Mouse (Mus musculus) left cerebral cortex, adult 2 months (tissue): ENCODE measurements around the gene Mrps10. TPM values are rescaled to one million over a fixed set of nuclear protein-coding genes. Genes with fewer than 3 reads are reported as not detected.

Experiments
- DNase-seq, 2 experiments: peaks; one replicate each; pipeline ENCODE4 v3.0.0; 2021 to 2022; ENCODE audit warnings: low spot score in 2 of 2, mixed read lengths in 1 of 2; ENCODE audit errors: extremely low spot score in 1 of 2
- H3K27ac ChIP-seq: fragments of 200-600 bp; 2 replicates; pipeline ENCODE4 v1.8.1; 2022
- H3K4me3 ChIP-seq: fragments of 200-600 bp; 2 replicates; pipeline ENCODE4 v1.8.1; 2022
- CTCF ChIP-seq: fragments of 200-600 bp; IDR thresholded peaks from 2 replicates; pipeline ENCODE4 v1.8.1; 2022; ENCODE audit warnings: antibody characterized with exemption, mild to moderate bottlenecking, moderate library complexity
- intact Hi-C: fragments of 180-260 bp; cut with DNase I; formaldehyde crosslinking; loops from one replicate; pipeline ENCODE4 v1.15.1; 2025
- long read RNA-seq, 2 experiments: library from polyadenylated mRNA; stranded (forward); transcript quantifications; one replicate each; pipeline ENCODE4 v2.0.0; 2021; ENCODE audit warnings: borderline mapping rate in 2 of 2
- total RNA-seq, 2 experiments: library from RNA; stranded (reverse); gene quantifications; 2 replicates each; pipeline ENCODE4 v1.2.3; 2021

Gene Mrps10
- total RNA-seq, result 10 to 100 TPM; 28.4 to 29.1 TPM
- long read RNA-seq, experiment 1, transcript Mrps10-203 (7 exons, 1,018 nt), result major isoform, 8 of 33 reads
- long read RNA-seq, experiment 1, transcript Mrps10-204 (7 exons, 1,017 nt), result major isoform, 8 of 33 reads
- long read RNA-seq, experiment 1, partial matches to known transcripts, result 2 of 33 reads
- long read RNA-seq, experiment 1, other reads (novel, unspliced or antisense), result 15 of 33 reads
- long read RNA-seq, experiment 2, transcript Mrps10-203 (7 exons, 1,018 nt), result major isoform, 7 of 19 reads
- long read RNA-seq, experiment 2, partial matches to known transcripts, result 2 of 19 reads
- long read RNA-seq, experiment 2, other reads (novel, unspliced or antisense), result 8 of 19 reads

GRCm38 (mm10) chr17:47368401-47369086 lies at the start of gene Mrps10:
Mrps10 (plus strand) TSS chr17:47368887.
- Histone ChIP-seq H3K4me3 (peak within 1 kb of the TSS; percentile 58), H3K27ac (peak within 1 kb of the TSS; percentile 56; the same call in 1 of the 2 replicates)
- intact Hi-C loops, result loop anchor here (10.0 kb wide), 1 partner anchor 316 kb away; the partner anchor contains the start of genes Frs3 and Tomm6
- TF ChIP-seq CTCF, result no peak; the same call in 1 of the 2 replicates
- DNase-seq, result peak; percentile 86 to 87

DNA sequence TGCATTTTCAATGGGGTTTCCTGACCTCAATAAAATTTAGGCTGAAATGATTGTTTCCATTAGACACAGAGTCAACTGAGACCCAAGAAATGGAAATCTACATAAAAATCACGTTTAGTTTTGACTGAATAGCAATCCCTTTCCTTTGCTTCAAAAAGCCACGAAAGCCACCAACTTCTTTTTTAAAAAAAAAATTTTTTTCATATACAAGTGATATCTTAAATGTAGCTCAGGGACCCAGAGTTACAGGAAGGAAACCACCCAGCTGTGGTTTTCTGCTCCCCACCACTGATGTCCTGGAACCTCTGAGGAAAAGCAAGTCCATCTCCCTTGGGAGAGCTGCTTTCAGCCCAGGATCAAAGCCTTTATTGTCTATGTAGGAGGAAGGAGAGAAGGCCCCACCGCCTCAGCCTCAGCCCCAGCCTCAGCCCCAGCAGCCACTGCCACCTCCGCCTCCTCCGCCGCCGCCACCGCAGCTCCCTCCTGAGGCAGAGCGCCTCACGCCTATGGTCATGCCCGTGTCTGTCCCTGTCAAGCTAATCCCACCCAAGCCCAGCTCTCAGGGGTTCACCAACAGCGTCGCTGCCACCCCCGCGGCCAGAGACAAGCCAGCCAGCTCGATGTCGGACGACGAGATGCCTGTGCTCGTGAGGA lies 49.6 kb upstream of the Mrps10 start:
- Histone ChIP-seq H3K4me3 (no peak overlapping the region), H3K27ac (no peak overlapping the region)
- DNase-seq, result no peak
- intact Hi-C loops, result no loop called here
- no peak for TF ChIP-seq CTCF

- intact Hi-C loops, result no loop called here
Observed at GRCm38 (mm10) chr17:47319761-47320160, 48.9 kb upstream of the Mrps10 start.

DNA sequence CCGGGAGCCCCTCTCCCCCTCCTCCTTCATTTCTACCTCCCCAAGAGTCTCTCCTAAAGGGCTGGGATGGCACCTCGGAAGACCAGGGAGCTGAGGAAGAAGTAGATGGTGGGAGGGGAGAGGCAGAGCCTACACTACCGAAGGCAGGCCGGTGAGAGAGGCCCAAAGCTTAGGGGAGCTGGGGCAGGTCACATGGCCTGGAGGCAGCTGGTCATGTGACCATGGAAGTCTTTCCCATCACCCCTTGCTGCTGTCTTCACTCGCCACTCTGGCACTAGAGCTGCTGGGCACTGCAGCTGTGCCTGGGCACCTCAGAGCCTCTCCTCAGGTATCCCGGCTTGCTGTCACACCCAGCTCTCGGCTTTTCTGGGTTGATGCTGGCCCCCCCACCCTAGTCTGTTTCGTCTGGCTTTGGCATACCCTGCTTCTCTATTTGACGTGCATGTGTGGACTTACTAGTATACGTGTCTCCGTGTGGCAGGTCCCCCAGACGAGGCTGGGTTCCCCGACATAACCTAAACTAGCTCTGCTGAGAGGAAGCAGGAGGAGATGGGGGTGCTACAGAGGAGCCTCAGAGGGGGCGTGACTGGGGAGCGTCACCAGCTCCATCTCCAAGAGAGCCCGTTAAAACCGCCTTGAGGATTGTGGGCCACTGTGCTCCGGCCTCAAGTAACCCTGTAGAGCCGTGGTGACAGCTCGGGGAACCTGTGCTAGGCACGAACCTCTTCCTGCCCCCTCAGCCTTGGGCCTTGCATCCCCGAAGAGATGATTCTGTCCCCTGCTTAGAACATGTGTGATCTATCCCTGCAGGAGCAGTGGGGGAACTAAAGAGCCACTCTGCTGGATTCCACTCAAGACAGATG lies 46.3 kb upstream of the Mrps10 start:
- no peak overlapping the region for H3K4me3 ChIP-seq
- DNase-seq, result no peak
- peak overlapping the region; percentile 40; the same call in 1 of the 2 replicates for H3K27ac ChIP-seq
- TF ChIP-seq CTCF, result no peak
- intact Hi-C loops, result no loop called here

More at GRCm38 (mm10) chr17:47319761-47320160, 48.9 kb upstream of the Mrps10 start:
- Histone ChIP-seq H3K27ac (no peak overlapping the region), H3K4me3 (no peak overlapping the region)
- no peak for TF ChIP-seq CTCF
- no peak for DNase-seq

GRCm38 (mm10) chr17:47322991-47323295 lies 45.7 kb upstream of the Mrps10 start:
- no peak for TF ChIP-seq CTCF
- intact Hi-C loops, result no loop called here
- no peak overlapping the region for H3K27ac ChIP-seq
- no peak overlapping the region for H3K4me3 ChIP-seq
- no peak for DNase-seq

- H3K4me3 ChIP-seq, result no peak overlapping the region
- no peak for TF ChIP-seq CTCF
- intact Hi-C loops, result no loop called here
Observed at GRCm38 (mm10) chr17:47327559-47327958, 41.1 kb upstream of the Mrps10 start.

DNA sequence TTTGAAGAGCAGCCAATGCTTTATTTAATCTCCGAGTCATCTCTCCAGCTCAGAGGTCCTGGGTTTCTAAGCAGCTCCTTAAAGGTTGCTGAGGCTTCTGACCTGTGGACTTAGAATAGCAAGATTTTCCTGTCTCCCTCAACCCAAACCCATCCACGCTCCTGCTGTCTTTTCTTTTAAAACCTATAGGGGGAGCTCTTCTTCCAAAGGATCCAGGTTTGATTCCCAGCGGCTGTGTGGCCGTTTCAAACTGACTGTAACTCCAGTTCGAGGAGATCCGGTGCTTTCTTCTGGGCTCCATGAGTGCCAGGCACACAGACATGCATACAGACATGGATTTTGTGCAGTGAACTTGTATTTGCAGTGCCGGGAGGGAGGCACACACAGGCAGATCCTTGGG lies 40.7 kb upstream of the Mrps10 start:
- intact Hi-C loops, result no loop called here
- TF ChIP-seq CTCF, result peak; percentile 45

More at GRCm38 (mm10) chr17:47327559-47327958, 41.1 kb upstream of the Mrps10 start:
- no peak overlapping the region for H3K27ac ChIP-seq
- no peak for DNase-seq

DNA sequence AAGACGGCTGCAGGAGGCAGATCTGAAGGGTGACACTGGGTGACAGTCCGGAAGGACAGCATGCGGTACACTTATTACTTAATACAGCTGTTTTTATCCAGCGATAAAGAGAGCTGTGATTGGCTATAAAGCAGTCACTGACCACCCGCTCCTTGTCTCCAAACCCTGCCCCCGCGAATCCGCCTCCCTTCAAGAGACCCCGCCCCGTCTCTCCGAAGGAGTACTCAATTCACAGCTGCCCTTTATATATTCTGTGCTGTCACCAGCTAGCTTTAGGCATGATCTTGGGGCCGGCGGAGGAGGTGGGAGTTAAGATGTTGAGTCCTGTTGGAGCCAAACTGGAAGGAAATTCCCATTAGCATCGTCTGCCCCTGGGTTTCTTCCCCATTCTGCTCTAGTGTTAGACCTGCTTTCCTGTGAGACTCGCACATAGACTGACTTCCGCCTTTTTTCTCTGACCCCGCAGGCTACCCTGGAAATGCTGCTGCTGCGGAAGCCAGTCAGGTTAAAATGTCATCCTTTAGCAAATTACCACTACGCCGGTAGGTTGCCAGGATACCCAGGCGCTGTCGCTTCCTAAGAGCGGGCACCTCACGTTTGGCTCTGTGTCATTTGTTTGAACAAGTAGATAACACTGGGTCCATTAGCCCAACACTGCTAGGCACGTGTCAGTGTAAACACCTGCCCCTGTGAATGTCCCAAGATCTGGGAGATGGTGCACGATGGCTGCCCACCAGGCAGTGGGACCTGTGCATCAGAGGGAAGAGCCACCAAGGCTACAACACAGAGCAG lies 39.9 kb upstream of the Mrps10 start:
- intact Hi-C loops, result no loop called here
- Histone ChIP-seq H3K27ac (no peak overlapping the region), H3K4me3 (no peak overlapping the region)
- no peak for TF ChIP-seq CTCF
- no peak for DNase-seq

More for the DNA sequence above, 40.7 kb upstream of the Mrps10 start:
- DNase-seq, result no peak
- Histone ChIP-seq H3K4me3 (no peak overlapping the region), H3K27ac (no peak overlapping the region)

DNA sequence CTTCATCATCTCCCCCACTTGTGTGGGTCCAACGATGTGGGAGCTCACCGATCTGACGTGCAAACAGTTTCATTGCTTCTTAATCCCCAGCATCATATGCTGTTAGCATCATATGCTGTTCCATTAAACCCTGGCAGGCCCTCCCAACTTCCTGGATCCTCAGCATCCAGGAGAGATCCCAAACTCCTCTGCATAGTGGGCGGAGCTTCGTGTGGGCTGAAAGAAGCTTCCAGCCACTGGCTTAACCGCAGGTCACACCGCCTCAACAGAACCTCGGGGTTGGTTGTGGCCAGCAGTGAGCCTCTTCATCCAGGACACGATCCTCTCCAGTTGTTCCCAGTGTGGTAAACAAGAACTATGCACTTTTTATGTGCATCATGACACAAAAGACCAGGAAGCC lies 38.1 kb upstream of the Mrps10 start:
- intact Hi-C loops, result loop anchor here (5.0 kb wide), 1 partner anchor 188 kb away; no protein-coding TSS in a partner anchor
- TF ChIP-seq CTCF, result no peak
- no peak overlapping the region for H3K4me3 ChIP-seq
- no peak overlapping the region for H3K27ac ChIP-seq
- no peak for DNase-seq

DNA sequence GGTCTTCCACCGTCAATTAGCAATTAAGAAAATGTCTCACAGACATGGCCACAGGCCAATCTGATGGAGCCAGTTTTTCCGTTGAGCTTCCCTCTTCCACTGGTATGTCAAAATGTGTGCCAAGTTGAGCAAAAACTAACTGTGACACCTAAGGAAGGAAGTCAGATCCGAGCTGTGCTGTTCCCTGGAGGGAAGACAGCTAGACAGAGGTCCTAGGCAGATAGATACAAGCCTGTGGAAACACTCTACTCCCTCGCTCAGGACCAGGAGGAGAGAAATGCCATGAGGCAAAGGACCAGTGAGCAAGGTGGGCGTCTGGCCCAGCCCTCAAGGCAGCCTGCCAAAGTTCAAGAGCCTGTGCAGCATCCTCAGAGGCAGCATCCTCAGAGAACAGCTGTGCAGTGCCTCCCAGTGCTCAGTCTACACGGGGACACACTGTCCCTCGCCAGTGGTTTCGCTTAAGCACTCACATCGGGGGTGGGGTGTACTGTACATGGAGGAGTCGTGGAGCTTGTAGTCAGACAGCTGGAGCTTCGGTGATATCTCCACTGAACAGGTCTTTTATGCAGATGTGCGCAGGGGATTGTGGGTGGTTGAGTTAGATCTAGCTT lies 36.6 kb upstream of the Mrps10 start:
- Histone ChIP-seq H3K27ac (no peak overlapping the region), H3K4me3 (no peak overlapping the region)
- no peak for DNase-seq
- intact Hi-C loops, result loop anchor here (5.0 kb wide), 1 partner anchor 190 kb away; no protein-coding TSS in a partner anchor
- TF ChIP-seq CTCF, result no peak
